Mouse (Mus musculus) liver, adult 2 months (tissue): ENCODE results near the gene Vdac1. TPM values are rescaled to one million over a fixed set of nuclear protein-coding genes. Genes with fewer than 3 reads are reported as not detected.

Experiments
- DNase-seq: peaks from one replicate; pipeline ENCODE4 v3.0.0-alpha.2; 2011; ENCODE audit warnings: low read depth, low spot score; ENCODE audit errors: extremely low read depth
- H3K27ac ChIP-seq: fragments of 200-500 bp; replicated peaks from 2 replicates; pipeline ENCODE4 v1.5.1; 2012; ENCODE audit warnings: low read depth, mild to moderate bottlenecking, control low read depth, inconsistent platforms, low read length; ENCODE audit not compliant: insufficient read depth
- H3K27me3 ChIP-seq: fragments of 200-500 bp; 2 replicates; pipeline ENCODE4 v1.6.1; 2012; ENCODE audit warnings: mild to moderate bottlenecking, moderate library complexity, low read length, inconsistent platforms; ENCODE audit not compliant: control insufficient read depth, insufficient read depth
- H3K36me3 ChIP-seq: fragments of 200-500 bp; 2 replicates; pipeline ENCODE4 v1.6.1; 2012; ENCODE audit warnings: low read length, inconsistent platforms; ENCODE audit not compliant: control insufficient read depth, insufficient read depth
- H3K4me1 ChIP-seq: fragments of 200-500 bp; 2 replicates; pipeline ENCODE4 v1.6.1; 2011; ENCODE audit warnings: low read length; ENCODE audit not compliant: control insufficient read depth, insufficient read depth
- H3K4me3 ChIP-seq: fragments of 200-500 bp; 2 replicates; pipeline ENCODE4 v1.5.1; 2011; ENCODE audit warnings: low read depth, mild to moderate bottlenecking, control low read depth, low read length, moderate library complexity; ENCODE audit not compliant: insufficient read depth
- H3K79me2 ChIP-seq: fragments of 200-500 bp; 2 replicates; pipeline ENCODE4 v1.6.1; 2012; ENCODE audit warnings: inconsistent platforms, mild to moderate bottlenecking, low read length, moderate library complexity; ENCODE audit not compliant: control insufficient read depth, insufficient read depth
- H3K9ac ChIP-seq: fragments of 200-500 bp; 2 replicates; pipeline ENCODE4 v1.6.1; 2012; ENCODE audit warnings: low read depth, mild to moderate bottlenecking, control low read depth, inconsistent platforms, low read length
- CTCF ChIP-seq: fragments of 200-500 bp; IDR thresholded peaks from 2 replicates; pipeline ENCODE4 v1.5.1; 2011; ENCODE audit warnings: low read depth, low read length, control low read depth
- POLR2A ChIP-seq: fragments of 200-500 bp; IDR thresholded peaks from 2 replicates; pipeline ENCODE4 v1.6.1; 2011; ENCODE audit warnings: low read length, control low read depth; ENCODE audit not compliant: insufficient read depth; ENCODE audit errors: extremely low read depth
- WGBS: fragments of 180-500 bp; shearing (Covaris S2); methylation state at CpG from one replicate; pipeline ENCODE4 v1.1.7; 2018; 5-methylcytosine and 5-hydroxymethylcytosine counted together
- polyA plus RNA-seq: library from polyadenylated mRNA; depleted of rRNA; stranded (reverse); fragments of >200 nt; gene quantifications from 2 replicates; pipeline ENCODE4 v1.2.3, GENCODE M21; 2012
- total RNA-seq: library from RNA; depleted of rRNA; stranded (reverse); fragments of >200 nt; gene quantifications from 2 replicates; pipeline ENCODE4 v1.2.3, GENCODE M21; 2014

Vdac1 gene
- total and polyA plus RNA-seq, 2 experiments: 71.7 to 213 TPM

GRCm38 (mm10) chr11:52365143-52365542 lies 4.5 kb downstream of the Vdac1 start:
- Histone ChIP-seq H3K9ac (peak overlapping the region; percentile 37; the same call in 1 of the 2 replicates), H3K27ac (peak overlapping the region; percentile 27)

GRCm38 (mm10) chr11:52366358-52366757 lies 5.7 kb downstream of the Vdac1 start:
- H3K27me3 ChIP-seq: no peaks in the 10 kb centered on the region
- TF ChIP-seq POLR2A (no peak), CTCF (no peak)
- no peaks in the 10 kb centered on the region for H3K36me3 ChIP-seq
- no peak overlapping the region for H3K27ac ChIP-seq
- H3K9ac ChIP-seq: no peak overlapping the region
- WGBS: 73% methylated on average over 5 of the region's 5 CpGs
- H3K79me2 ChIP-seq: peaks cover 73% of the 10 kb centered on the region
- no peak for DNase-seq
- H3K4me1 ChIP-seq: peaks cover 34% of the 10 kb centered on the region
- no peak overlapping the region for H3K4me3 ChIP-seq

More at GRCm38 (mm10) chr11:52365143-52365542, 4.5 kb downstream of the Vdac1 start:
- Histone ChIP-seq H3K4me3 (no peak overlapping the region), H3K27me3 (no peaks in the 10 kb centered on the region), H3K79me2 (peaks cover 64% of the 10 kb centered on the region), H3K4me1 (peaks cover 34% of the 10 kb centered on the region), H3K36me3 (no peaks in the 10 kb centered on the region)
- DNase-seq: no peak
- 13% methylated on average over 1 of the region's 1 CpGs for WGBS
- no peak for TF ChIP-seq POLR2A
- no peak for TF ChIP-seq CTCF

GRCm38 (mm10) chr11:52368176-52368985 lies 7.7 kb downstream of the Vdac1 start:
- Histone ChIP-seq H3K27ac (no peak overlapping the region), H3K36me3 (no peaks in the 10 kb centered on the region), H3K4me3 (no peak overlapping the region), H3K79me2 (peaks cover 69% of the 10 kb centered on the region), H3K4me1 (peaks cover 35% of the 10 kb centered on the region), H3K27me3 (no peaks in the 10 kb centered on the region), H3K9ac (no peak overlapping the region)
- no peak for DNase-seq
- TF ChIP-seq POLR2A (no peak), CTCF (no peak)
- WGBS: 60% methylated on average over 10 of the region's 10 CpGs

- no peak overlapping the region for H3K9ac ChIP-seq
- no peak overlapping the region for H3K27ac ChIP-seq
- no peaks in the 10 kb centered on the region for H3K27me3 ChIP-seq
- no peaks in the 10 kb centered on the region for H3K36me3 ChIP-seq
- TF ChIP-seq POLR2A (no peak), CTCF (no peak)
- H3K4me1 ChIP-seq: peaks cover 34% of the 10 kb centered on the region
- H3K79me2 ChIP-seq: peaks cover 59% of the 10 kb centered on the region
- H3K4me3 ChIP-seq: no peak overlapping the region
- no peak for DNase-seq
- WGBS: 60% methylated on average over 9 of the region's 9 CpGs
These were observed 8.8 kb downstream of the Vdac1 start for GRCm38 (mm10) chr11:52369252-52370134.

GRCm38 (mm10) chr11:52370135-52370452 lies 9.4 kb downstream of the Vdac1 start:
- WGBS: 89% methylated on average over 2 of the region's 2 CpGs
- H3K79me2 ChIP-seq: peaks cover 55% of the 10 kb centered on the region
- H3K36me3 ChIP-seq: peaks cover 3% of the 10 kb centered on the region; the same call in 1 of the 2 replicates
- H3K9ac ChIP-seq: no peak overlapping the region
- no peak for DNase-seq
- peaks cover 31% of the 10 kb centered on the region for H3K4me1 ChIP-seq
- no peak for TF ChIP-seq CTCF
- no peak for TF ChIP-seq POLR2A
- H3K27me3 ChIP-seq: no peaks in the 10 kb centered on the region
- no peak overlapping the region for H3K27ac ChIP-seq
- no peak overlapping the region for H3K4me3 ChIP-seq
